Mouse (Mus musculus): ENCODE data around the gene Rbbp8nl. TPM values are rescaled to one million over a fixed set of nuclear protein-coding genes. Genes with fewer than 3 reads are reported as not detected.

Rbbp8nl gene
- polyA plus RNA-seq, 2 experiments, result 1.3 to 2.0 TPM

DNA sequence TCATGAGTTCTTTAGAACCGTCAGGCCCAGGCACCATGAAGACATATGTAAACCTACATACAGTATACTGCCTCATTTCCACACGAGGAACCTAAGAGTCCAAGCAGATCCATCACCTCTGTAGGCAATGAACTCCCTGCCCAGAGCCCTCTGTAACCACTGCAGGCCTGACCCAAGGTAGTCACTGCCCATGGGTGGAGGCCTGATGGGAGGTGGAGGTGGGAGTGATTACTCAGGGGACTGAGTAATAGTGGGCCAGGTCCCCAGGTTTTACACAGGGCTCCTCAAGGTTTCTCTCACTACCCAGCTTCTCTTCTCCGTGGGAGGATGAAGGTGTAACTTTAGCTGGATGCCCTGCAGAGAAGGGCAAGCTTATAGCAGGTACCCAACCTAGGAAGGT lies 60.5 kb downstream of the Rbbp8nl start:
- no peak overlapping the region for H3K4me3 ChIP-seq (replicated peaks; ENCODE audit: low read length)
- no peak overlapping the region for H3K4me2 ChIP-seq (replicated peaks; ENCODE audit: low read depth, low read length, severe bottlenecking)
- peaks cover 22% of the 10 kb centered on the region for H3K27me3 ChIP-seq (ENCODE audit: control insufficient read depth, insufficient read depth, low read length)
- no peak for TF ChIP-seq POLR2A (IDR thresholded peaks at IDR 0.05; ENCODE audit: borderline replicate concordance, extremely low read depth, insufficient read depth, insufficient read length)
- H3K36me3 ChIP-seq (ENCODE audit: control insufficient read depth, insufficient read depth, low read length), result no peaks in the 10 kb centered on the region
- no peak for DNase-seq (ENCODE audit: low spot score)
- ATAC-seq (ENCODE audit: low FRiP score, low read depth), result no peak
- H3K9me3 ChIP-seq (ENCODE audit: control insufficient read depth, low read length), result no peaks in the 10 kb centered on the region
- no peak overlapping the region for H3K9ac ChIP-seq (ENCODE audit: low read depth, low read length, severe bottlenecking)
- H3K27ac ChIP-seq (replicated peaks; ENCODE audit: low read depth, low read length), result no peak overlapping the region
- peaks cover 27% of the 10 kb centered on the region for H3K4me1 ChIP-seq (ENCODE audit: control insufficient read depth, insufficient read depth, low read length)
- 73% methylated on average over 3 of the region's 3 CpGs for WGBS

- TF ChIP-seq POLR2A (IDR thresholded peaks at IDR 0.05; ENCODE audit: borderline replicate concordance, extremely low read depth, insufficient read depth, insufficient read length), result no peak
- H3K4me3 ChIP-seq (replicated peaks; ENCODE audit: low read length), result no peak overlapping the region
- 50% methylated on average over 7 of the region's 7 CpGs for WGBS
- H3K27me3 ChIP-seq (ENCODE audit: control insufficient read depth, insufficient read depth, low read length), result peaks cover 22% of the 10 kb centered on the region
- H3K27ac ChIP-seq (replicated peaks; ENCODE audit: low read depth, low read length), result 0 out of 2 replicates have a peak overlapping the region, but pooled peaks have one; percentile 53
- H3K4me1 ChIP-seq (ENCODE audit: control insufficient read depth, insufficient read depth, low read length), result peaks cover 27% of the 10 kb centered on the region
- no peaks in the 10 kb centered on the region for H3K36me3 ChIP-seq (ENCODE audit: control insufficient read depth, insufficient read depth, low read length)
- DNase-seq (ENCODE audit: low spot score), result peak; percentile 64
- H3K9ac ChIP-seq (ENCODE audit: low read depth, low read length, severe bottlenecking), result no peak overlapping the region
- H3K4me2 ChIP-seq (replicated peaks; ENCODE audit: low read depth, low read length, severe bottlenecking), result no peak overlapping the region
- ATAC-seq (ENCODE audit: low FRiP score, low read depth), result 0 out of 2 replicates have a peak, but pooled peaks have one; percentile 14
- H3K9me3 ChIP-seq (ENCODE audit: control insufficient read depth, low read length), result no peaks in the 10 kb centered on the region
Measured at GRCm38 (mm10) chr2:180228592-180228991, 61.1 kb downstream of the Rbbp8nl start.

DNA sequence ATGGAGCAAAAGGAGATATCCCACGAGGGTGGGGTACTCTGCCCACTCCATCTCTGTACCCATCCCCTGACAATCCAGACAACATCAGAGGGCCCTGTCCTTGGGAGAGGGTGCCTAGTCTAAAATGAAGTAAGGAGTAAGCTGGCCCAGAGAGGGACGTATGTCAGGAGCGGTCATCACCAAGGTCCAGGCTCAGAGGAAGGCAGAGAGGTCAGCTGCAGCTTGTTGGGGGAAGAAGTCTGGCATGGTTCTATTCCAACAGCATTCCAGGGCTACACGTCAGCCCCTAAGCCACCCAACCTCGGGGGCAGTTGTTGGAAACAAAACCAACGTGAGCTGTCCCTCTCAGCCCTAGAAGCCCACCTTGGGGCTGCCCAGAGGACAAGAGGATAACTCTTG lies 61.6 kb downstream of the Rbbp8nl start:
- ATAC-seq (ENCODE audit: low FRiP score, low read depth) (no peak), DNase-seq (ENCODE audit: low spot score) (no peak)
- peaks cover 22% of the 10 kb centered on the region for H3K27me3 ChIP-seq (ENCODE audit: control insufficient read depth, insufficient read depth, low read length)
- H3K9me3 ChIP-seq (ENCODE audit: control insufficient read depth, low read length), result no peaks in the 10 kb centered on the region
- H3K36me3 ChIP-seq (ENCODE audit: control insufficient read depth, insufficient read depth, low read length), result no peaks in the 10 kb centered on the region
- H3K4me3 ChIP-seq (replicated peaks; ENCODE audit: low read length), result no peak overlapping the region
- no peak overlapping the region for H3K9ac ChIP-seq (ENCODE audit: low read depth, low read length, severe bottlenecking)
- peaks cover 27% of the 10 kb centered on the region for H3K4me1 ChIP-seq (ENCODE audit: control insufficient read depth, insufficient read depth, low read length)
- WGBS, result 40% methylated on average over 6 of the region's 6 CpGs
- H3K27ac ChIP-seq (replicated peaks; ENCODE audit: low read depth, low read length), result 0 out of 2 replicates have a peak overlapping the region, but pooled peaks have one; percentile 53
- H3K4me2 ChIP-seq (replicated peaks; ENCODE audit: low read depth, low read length, severe bottlenecking), result peak overlapping the region; percentile 40
- TF ChIP-seq POLR2A (IDR thresholded peaks at IDR 0.05; ENCODE audit: borderline replicate concordance, extremely low read depth, insufficient read depth, insufficient read length), result no peak

Small RNA genes within 50 kb of the gene (microRNA-seq; reads per million reads assigned to microRNA genes)
- not detected for gene Mir3091

Other genes with a start within 250 kb of the Rbbp8nl start
- gene Psma7, start 247.4 kb downstream of the Rbbp8nl start, polyA plus RNA-seq (2012; rRNA removed), result 259 and 298 TPM in 2 replicates
- 501 and 620 TPM in 2 replicates for gene Psma7, start 247.4 kb downstream of the Rbbp8nl start, polyA plus RNA-seq (2014; fragmentation: Nextera tagmentation; extraction: Ambion mirVana)
- gene Ss18l1, start 247.4 kb downstream of the Rbbp8nl start, polyA plus RNA-seq (2012; rRNA removed), result 9.1 and 11.4 TPM in 2 replicates
- gene Ss18l1, start 247.4 kb downstream of the Rbbp8nl start, polyA plus RNA-seq (2014; fragmentation: Nextera tagmentation; extraction: Ambion mirVana), result 3.5 and 4.9 TPM in 2 replicates
- 28.5 and 29.8 TPM in 2 replicates for gene Mtg2, start 219.3 kb downstream of the Rbbp8nl start, polyA plus RNA-seq (2012; rRNA removed)
- gene Mtg2, start 219.3 kb downstream of the Rbbp8nl start, polyA plus RNA-seq (2014; fragmentation: Nextera tagmentation; extraction: Ambion mirVana), result 22.1 and 24.3 TPM in 2 replicates
- gene Hrh3, start 185.4 kb downstream of the Rbbp8nl start, polyA plus RNA-seq (2012; rRNA removed), result 0.04 and 0.10 TPM in 2 replicates
- 0.17 TPM in 1 of 2 replicates, not detected in the other for gene Hrh3, start 185.4 kb downstream of the Rbbp8nl start, polyA plus RNA-seq (2014; fragmentation: Nextera tagmentation; extraction: Ambion mirVana)
- gene Osbpl2, start 170.6 kb downstream of the Rbbp8nl start, polyA plus RNA-seq (2012; rRNA removed), result 23.2 and 28.6 TPM in 2 replicates
- 42.2 and 42.7 TPM in 2 replicates for gene Osbpl2, start 170.6 kb downstream of the Rbbp8nl start, polyA plus RNA-seq (2014; fragmentation: Nextera tagmentation; extraction: Ambion mirVana)
- gene Adrm1, start 118.4 kb downstream of the Rbbp8nl start, polyA plus RNA-seq (2012; rRNA removed), result 115 and 147 TPM in 2 replicates
- gene Adrm1, start 118.4 kb downstream of the Rbbp8nl start, polyA plus RNA-seq (2014; fragmentation: Nextera tagmentation; extraction: Ambion mirVana), result 135 and 147 TPM in 2 replicates
- gene Lama5, start 64.0 kb downstream of the Rbbp8nl start, polyA plus RNA-seq (2012; rRNA removed), result 47.3 and 56.7 TPM in 2 replicates
- gene Lama5, start 64.0 kb downstream of the Rbbp8nl start, polyA plus RNA-seq (2014; fragmentation: Nextera tagmentation; extraction: Ambion mirVana), result 30.4 and 31.2 TPM in 2 replicates
- 3,975 and 4,219 TPM in 2 replicates for gene Rps21, start 32.5 kb downstream of the Rbbp8nl start, polyA plus RNA-seq (2012; rRNA removed)
- gene Rps21, start 32.5 kb downstream of the Rbbp8nl start, polyA plus RNA-seq (2014; fragmentation: Nextera tagmentation; extraction: Ambion mirVana), result 716 and 729 TPM in 2 replicates
- gene Cables2, start 16.4 kb downstream of the Rbbp8nl start, polyA plus RNA-seq (2012; rRNA removed), result 37.7 and 45.8 TPM in 2 replicates
- gene Cables2, start 16.4 kb downstream of the Rbbp8nl start, polyA plus RNA-seq (2014; fragmentation: Nextera tagmentation; extraction: Ambion mirVana), result 22.5 and 23.4 TPM in 2 replicates
- 0.01 and 0.05 TPM in 2 replicates for gene Gata5, start 44.8 kb upstream of the Rbbp8nl start, polyA plus RNA-seq (2012; rRNA removed)
- 0.06 TPM in 1 of 2 replicates, not detected in the other for gene Gata5, start 44.8 kb upstream of the Rbbp8nl start, polyA plus RNA-seq (2014; fragmentation: Nextera tagmentation; extraction: Ambion mirVana)
- gene Slco4a1, start 166.4 kb upstream of the Rbbp8nl start, polyA plus RNA-seq (2012; rRNA removed), result 0.87 and 1.1 TPM in 2 replicates
- 0.41 and 0.54 TPM in 2 replicates for gene Slco4a1, start 166.4 kb upstream of the Rbbp8nl start, polyA plus RNA-seq (2014; fragmentation: Nextera tagmentation; extraction: Ambion mirVana)
- gene Ntsr1, start 210.1 kb upstream of the Rbbp8nl start, polyA plus RNA-seq (2012; rRNA removed), result 0.52 and 0.77 TPM in 2 replicates
- gene Ntsr1, start 210.1 kb upstream of the Rbbp8nl start, polyA plus RNA-seq (2014; fragmentation: Nextera tagmentation; extraction: Ambion mirVana), result 0.40 TPM in 2 replicates

Data from limb, embryonic 14.5 days (tissue).